Mouse (Mus musculus) embryonic facial prominence, embryonic 12.5 days (tissue): Measurements from ENCODE around the gene Tmem176a. TPM values are rescaled to one million over a fixed set of nuclear protein-coding genes. Genes with fewer than 3 reads are reported as not detected.

Experiments
- polyA plus RNA-seq: library from polyadenylated mRNA; unstranded; fragments of >200 nt; fragmentation: Nextera tagmentation; extraction: Ambion mirVana; gene quantifications from 2 replicates; pipeline ENCODE4 v1.2.1, GENCODE M21; 2016

The Tmem176a gene
- polyA plus RNA-seq, 1 experiment from 2014 or later = 44.0 TPM

Other genes starting within 250 kb of the Tmem176a start
- 35.0 and 35.2 TPM in 2 replicates for gene Repin1, start 247.0 kb upstream of the Tmem176a start, polyA plus RNA-seq
- not detected in 2 replicates for gene Gm44965, start 247.0 kb upstream of the Tmem176a start, polyA plus RNA-seq
- gene Zfp775, start 238.9 kb upstream of the Tmem176a start, polyA plus RNA-seq = 10.6 and 11.0 TPM in 2 replicates
- gene AI854703, start 214.2 kb upstream of the Tmem176a start, polyA plus RNA-seq = 1.5 and 2.0 TPM in 2 replicates
- 0.36 and 0.74 TPM in 2 replicates for gene Gimap8, start 193.7 kb upstream of the Tmem176a start, polyA plus RNA-seq
- 11.6 and 13.7 TPM in 2 replicates for gene Gimap9, start 164.8 kb upstream of the Tmem176a start, polyA plus RNA-seq
- gene Gimap4, start 156.4 kb upstream of the Tmem176a start, polyA plus RNA-seq = 7.0 and 9.0 TPM in 2 replicates
- gene Gimap6, start 132.7 kb upstream of the Tmem176a start, polyA plus RNA-seq = 15.3 and 16.3 TPM in 2 replicates
- gene Gm28053, start 122.3 kb upstream of the Tmem176a start, polyA plus RNA-seq = not detected in 2 replicates
- gene Gimap7, start 122.3 kb upstream of the Tmem176a start, polyA plus RNA-seq = not detected in 2 replicates
- gene Gimap1, start 101.9 kb upstream of the Tmem176a start, polyA plus RNA-seq = 7.5 and 7.6 TPM in 2 replicates
- 1.7 and 1.8 TPM in 2 replicates for gene Gimap5, start 94.7 kb upstream of the Tmem176a start, polyA plus RNA-seq
- gene Gimap3, start 70.1 kb upstream of the Tmem176a start, polyA plus RNA-seq = not detected in 2 replicates
- gene Tmem176b, start 577 bp downstream of the Tmem176a start, polyA plus RNA-seq = 158 and 161 TPM in 2 replicates
- gene Aoc1, start 32.0 kb downstream of the Tmem176a start, polyA plus RNA-seq = not detected in 2 replicates
- gene 1600015I10Rik, start 89.0 kb downstream of the Tmem176a start, polyA plus RNA-seq = not detected in 2 replicates
- not detected in 2 replicates for gene Doxl2, start 134.0 kb downstream of the Tmem176a start, polyA plus RNA-seq
- not detected in 2 replicates for gene Svs1, start 145.9 kb downstream of the Tmem176a start, polyA plus RNA-seq
- gene Gpnmb, start 195.6 kb downstream of the Tmem176a start, polyA plus RNA-seq = 3.2 and 5.2 TPM in 2 replicates
- 72.8 and 76.9 TPM in 2 replicates for gene Malsu1, start 232.9 kb downstream of the Tmem176a start, polyA plus RNA-seq